Mouse (Mus musculus) monocyte, adult 5-6 weeks (primary cell): ENCODE data around the gene Cyb561a3. TPM values are rescaled to one million over a fixed set of nuclear protein-coding genes. Genes with fewer than 3 reads are reported as not detected.

Source experiments
- ATAC-seq: fragments of 153-309, 156-312 bp; replicated peaks from 2 replicates; pipeline ENCODE4 v1.8.0; 2017; ENCODE audit warnings: mild to moderate bottlenecking; ENCODE audit not compliant: low TSS enrichment, insufficient number of reproducible peaks, severe bottlenecking, poor library complexity, low FRiP score
- total RNA-seq: library from RNA; stranded (forward); fragments of 200-1000, 200-491, 200-594 nt; gene quantifications from 3 replicates; pipeline ENCODE4 v1.2.3, GENCODE M21; 2017

Gene Cyb561a3
- total RNA-seq, 1 experiment from 2014 or later: 29.1 TPM

DNA sequence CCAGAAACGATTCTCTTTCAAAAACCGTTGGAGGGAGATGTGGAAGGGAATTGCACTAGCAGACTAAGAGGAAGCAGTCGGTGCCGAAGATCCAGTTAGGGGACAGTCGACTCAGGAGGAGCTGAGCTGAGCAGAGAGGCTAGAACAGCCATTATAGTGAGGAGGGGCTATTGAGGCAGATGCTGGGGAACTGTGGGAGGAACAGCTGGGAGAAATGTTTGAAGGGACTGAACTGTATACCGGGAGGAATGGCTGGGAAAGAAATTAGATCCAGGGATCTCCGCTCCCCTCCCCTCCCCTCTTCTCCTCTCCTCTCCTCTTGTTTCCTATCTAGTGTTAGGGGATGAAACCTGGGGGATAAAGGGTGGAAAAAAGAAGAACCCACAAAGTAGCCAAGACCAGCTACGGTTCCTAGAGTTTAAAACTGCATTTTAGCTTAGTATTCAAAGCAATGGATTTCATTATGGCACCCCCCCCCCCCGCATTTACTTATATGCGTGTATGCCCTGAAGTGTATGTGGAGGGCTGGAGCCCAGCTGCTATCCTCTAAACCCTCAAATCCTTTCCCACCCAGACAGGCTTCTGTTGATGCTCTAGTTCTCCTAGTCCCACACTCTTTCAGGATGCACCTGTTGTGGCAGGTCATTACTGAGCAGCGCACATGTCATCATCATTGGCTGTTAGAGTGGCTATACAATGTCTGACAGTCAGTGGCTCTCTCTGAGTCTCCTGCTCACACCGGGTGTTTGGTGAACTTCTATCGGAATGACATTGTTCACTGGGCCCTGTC lies 63.8 kb downstream of the Cyb561a3 start:
- no peak for ATAC-seq

Other genes with a start within 250 kb of the Cyb561a3 start
- not detected in 3 replicates for gene Syt7, start 188.1 kb upstream of the Cyb561a3 start, total RNA-seq
- 0.21 to 0.29 TPM in 2 of 3 replicates, not detected in the other for gene Lrrc10b, start 119.7 kb upstream of the Cyb561a3 start, total RNA-seq
- gene Ppp1r32, start 94.2 kb upstream of the Cyb561a3 start, total RNA-seq: 0.67 TPM in 1 of 3 replicates, not detected in the others
- gene Cpsf7, start 51.9 kb upstream of the Cyb561a3 start, total RNA-seq: 49.1 to 87.5 TPM (median 69.3 TPM) in 3 replicates
- 47.3 to 75.9 TPM (median 53.7 TPM) in 3 replicates for gene Sdhaf2, start 51.0 kb upstream of the Cyb561a3 start, total RNA-seq
- gene Tmem216, start 20.9 kb upstream of the Cyb561a3 start, total RNA-seq: 1.3 to 2.6 TPM in 2 of 3 replicates, not detected in the other
- gene Tmem138, start 190 bp downstream of the Cyb561a3 start, total RNA-seq: 0.48 to 7.5 TPM (median 5.7 TPM) in 3 replicates
- 228 to 236 TPM (median 231 TPM) in 3 replicates for gene Ddb1, start 28.2 kb downstream of the Cyb561a3 start, total RNA-seq
- gene Tkfc, start 28.5 kb downstream of the Cyb561a3 start, total RNA-seq: 2.1 to 4.3 TPM (median 2.8 TPM) in 3 replicates
- gene Vwce, start 57.0 kb downstream of the Cyb561a3 start, total RNA-seq: not detected in 3 replicates
- gene Pga5, start 100.9 kb downstream of the Cyb561a3 start, total RNA-seq: not detected in 3 replicates
- gene Vps37c, start 111.6 kb downstream of the Cyb561a3 start, total RNA-seq: 7.3 to 22.2 TPM (median 18.7 TPM) in 3 replicates
- 1.0 to 3.1 TPM in 2 of 3 replicates, not detected in the other for gene Cd5, start 161.8 kb downstream of the Cyb561a3 start, total RNA-seq